Mouse (Mus musculus) bone marrow, adult 2 months (tissue): ENCODE data around the gene Vmn1r193.

Experiments
- CTCF ChIP-seq: fragments of 200-500 bp; IDR thresholded peaks from 2 replicates; pipeline ENCODE4 v1.5.1; 2011; ENCODE audit warnings: low read length, control low read depth; ENCODE audit not compliant: control insufficient read depth, insufficient read depth
- POLR2A ChIP-seq: fragments of 200-500 bp; IDR thresholded peaks from 2 replicates; pipeline ENCODE4 v1.6.1; 2011; ENCODE audit warnings: low read depth, mild to moderate bottlenecking, control low read depth, low read length, borderline replicate concordance; ENCODE audit not compliant: control insufficient read depth

DNA sequence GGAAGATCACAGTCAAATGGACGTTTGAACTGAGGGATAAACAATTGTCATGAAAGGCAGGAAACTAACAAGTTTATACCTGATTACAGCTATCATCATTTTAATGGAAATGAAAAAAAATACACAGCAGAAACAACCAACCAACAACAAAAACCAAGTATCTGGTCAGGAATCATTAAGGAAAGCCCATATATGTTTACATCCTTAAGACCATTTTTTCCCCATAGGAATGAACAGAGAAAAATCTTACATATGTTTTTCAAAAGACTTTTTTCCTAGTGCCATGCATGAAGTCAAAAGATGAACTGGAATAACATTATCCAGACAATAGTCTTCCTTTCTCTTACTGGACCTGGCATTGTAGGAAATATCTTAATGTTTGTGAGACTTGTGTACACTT is 21.0 kb upstream of the Vmn1r193 start, which contains the start of gene Vmn1r194:
- TF ChIP-seq POLR2A (no peak), CTCF (no peak)
